Mouse (Mus musculus): ENCODE data around the gene Arpp19.

Arpp19 gene

GRCm38 (mm10) chr9:75037451-75038356 lies at the start of gene Arpp19:
Gene Arpp19, plus strand, starts transcription at chr9:75037614.
- DNase-seq (ENCODE audit: low spot score): peak; percentile 86

GRCm38 (mm10) chr9:74988893-74989460 lies 48.4 kb upstream of the Arpp19 start:
- no peak for DNase-seq (ENCODE audit: low spot score)

GRCm38 (mm10) chr9:74989990-74990389 lies 47.4 kb upstream of the Arpp19 start:
- DNase-seq (ENCODE audit: low spot score): no peak

GRCm38 (mm10) chr9:74994611-74995257 lies 42.7 kb upstream of the Arpp19 start:
- DNase-seq (ENCODE audit: low spot score): no peak

GRCm38 (mm10) chr9:74996349-74996748 lies 41.1 kb upstream of the Arpp19 start:
- DNase-seq (ENCODE audit: low spot score): no peak

- DNase-seq (ENCODE audit: low spot score): no peak
Observed at GRCm38 (mm10) chr9:74997976-74998375, 39.4 kb upstream of the Arpp19 start.

GRCm38 (mm10) chr9:75001006-75001405 lies 36.4 kb upstream of the Arpp19 start:
- DNase-seq (ENCODE audit: low spot score): no peak

- DNase-seq (ENCODE audit: low spot score): no peak
Observed at GRCm38 (mm10) chr9:75001611-75002204, 35.7 kb upstream of the Arpp19 start.

GRCm38 (mm10) chr9:75002262-75002661 lies 35.2 kb upstream of the Arpp19 start:
- DNase-seq (ENCODE audit: low spot score): no peak

GRCm38 (mm10) chr9:75004203-75004602 lies 33.2 kb upstream of the Arpp19 start:
- DNase-seq (ENCODE audit: low spot score): no peak

GRCm38 (mm10) chr9:75016591-75016990 lies 20.8 kb upstream of the Arpp19 start:
- DNase-seq (ENCODE audit: low spot score): no peak

GRCm38 (mm10) chr9:75019181-75019580 lies 18.2 kb upstream of the Arpp19 start:
- DNase-seq (ENCODE audit: low spot score): no peak

- DNase-seq (ENCODE audit: low spot score): no peak
Observed at GRCm38 (mm10) chr9:75019592-75019991, 17.8 kb upstream of the Arpp19 start.

- DNase-seq (ENCODE audit: low spot score): no peak
Observed at GRCm38 (mm10) chr9:75020561-75020960, 16.9 kb upstream of the Arpp19 start.

- DNase-seq (ENCODE audit: low spot score): no peak
Observed at GRCm38 (mm10) chr9:75022546-75022945, 14.9 kb upstream of the Arpp19 start.

- no peak for DNase-seq (ENCODE audit: low spot score)
Observed at GRCm38 (mm10) chr9:75023150-75023894, 14.1 kb upstream of the Arpp19 start.

GRCm38 (mm10) chr9:75024089-75024488 lies 13.3 kb upstream of the Arpp19 start:
- no peak for DNase-seq (ENCODE audit: low spot score)

GRCm38 (mm10) chr9:75025689-75026088 lies 11.7 kb upstream of the Arpp19 start:
- no peak for DNase-seq (ENCODE audit: low spot score)

- DNase-seq (ENCODE audit: low spot score): no peak
Observed at GRCm38 (mm10) chr9:75032408-75032807, 5.0 kb upstream of the Arpp19 start.

GRCm38 (mm10) chr9:75033141-75033540 lies 4.3 kb upstream of the Arpp19 start:
- peak; percentile 8 for DNase-seq (ENCODE audit: low spot score)

- DNase-seq (ENCODE audit: low spot score): no peak
Observed at GRCm38 (mm10) chr9:75034691-75035090, 2.7 kb upstream of the Arpp19 start.

GRCm38 (mm10) chr9:75035944-75036343 lies 1.5 kb upstream of the Arpp19 start:
- no peak for DNase-seq (ENCODE audit: low spot score)
